Mouse (Mus musculus) lung, postnatal 36 days (tissue): ENCODE data around the gene Lgals3bp.

Experiments used
- DNase-seq: peaks from one replicate; pipeline ENCODE4 v3.0.0; 2022; ENCODE audit warnings: mixed read lengths

Gene Lgals3bp

GRCm38 (mm10) chr11:118420261-118420660 is 18.4 kb upstream of the Lgals3bp start:
- no peak for DNase-seq

- DNase-seq: peak; percentile 99
These were observed 17.1 kb upstream of the Lgals3bp start, which contains the start of gene Cant1 for GRCm38 (mm10) chr11:118418834-118419504. Cant1 (minus strand) TSS chr11:118419086.

GRCm38 (mm10) chr11:118418442-118418833 is 16.5 kb upstream of the Lgals3bp start:
- no peak for DNase-seq

DNA sequence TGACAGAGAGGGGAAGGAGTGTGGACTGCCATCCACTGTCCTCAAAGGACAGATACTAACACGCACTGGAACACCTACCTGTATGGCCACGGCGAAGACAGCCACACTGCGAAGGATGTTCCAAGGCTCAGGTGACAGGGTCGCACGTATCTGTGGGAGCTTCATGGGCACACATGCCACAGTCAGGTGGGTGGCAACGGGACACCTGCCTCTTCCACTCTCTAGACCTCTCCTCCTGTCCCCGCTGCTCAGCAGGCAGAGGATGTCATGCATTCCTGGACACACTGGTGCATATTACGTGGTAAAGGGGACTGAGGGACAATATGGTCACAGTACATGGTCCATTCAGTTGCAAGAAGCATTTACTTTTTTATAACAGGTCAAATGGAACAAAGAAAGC is 15.6 kb upstream of the Lgals3bp start:
- no peak for DNase-seq

GRCm38 (mm10) chr11:118416046-118416445 is 14.2 kb upstream of the Lgals3bp start:
- no peak for DNase-seq

GRCm38 (mm10) chr11:118415630-118416029 is 13.7 kb upstream of the Lgals3bp start:
- no peak for DNase-seq

- no peak for DNase-seq
These were observed 12.4 kb upstream of the Lgals3bp start for GRCm38 (mm10) chr11:118414270-118414669.

DNA sequence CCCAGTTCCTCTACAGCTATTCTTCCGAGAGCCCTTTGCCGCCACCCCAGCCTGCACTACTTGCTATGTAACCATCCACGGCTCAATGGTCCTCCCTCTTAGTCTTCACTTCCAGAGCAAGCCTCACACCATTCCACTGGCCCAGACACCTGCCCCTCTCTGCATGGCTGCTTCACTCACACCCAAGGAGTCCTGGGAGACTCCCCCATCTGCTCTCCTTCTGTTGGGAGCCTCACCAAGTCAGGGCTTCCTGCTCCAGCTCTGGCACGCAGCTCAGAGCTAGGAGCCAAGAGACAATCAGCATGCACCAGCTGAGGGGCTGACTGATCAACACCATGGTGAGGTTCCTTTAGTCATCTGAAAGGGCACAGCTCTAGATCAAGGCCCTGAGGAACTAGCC is 11.2 kb upstream of the Lgals3bp start:
- DNase-seq: no peak

DNA sequence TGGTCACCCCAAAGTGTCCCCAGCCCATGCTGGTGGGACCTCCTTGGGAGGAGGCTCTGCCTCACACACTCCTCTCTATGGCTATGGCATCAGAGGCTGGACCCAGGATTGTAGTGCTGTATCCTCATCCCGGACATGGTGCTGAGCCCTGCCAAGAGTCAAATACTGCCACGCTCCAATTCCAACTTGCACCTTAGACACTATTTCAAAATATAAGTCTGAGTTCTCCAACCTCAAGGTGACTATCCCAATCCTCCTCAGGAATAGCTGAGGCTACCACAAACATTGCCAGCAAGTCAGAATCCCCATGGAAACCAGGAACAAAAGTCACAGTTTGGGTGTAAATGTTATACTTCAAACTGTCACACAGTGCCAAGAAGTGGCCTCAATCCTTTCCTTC is 10.7 kb upstream of the Lgals3bp start:
- DNase-seq: no peak

GRCm38 (mm10) chr11:118411271-118411670 is 9.4 kb upstream of the Lgals3bp start:
- DNase-seq: no peak

DNA sequence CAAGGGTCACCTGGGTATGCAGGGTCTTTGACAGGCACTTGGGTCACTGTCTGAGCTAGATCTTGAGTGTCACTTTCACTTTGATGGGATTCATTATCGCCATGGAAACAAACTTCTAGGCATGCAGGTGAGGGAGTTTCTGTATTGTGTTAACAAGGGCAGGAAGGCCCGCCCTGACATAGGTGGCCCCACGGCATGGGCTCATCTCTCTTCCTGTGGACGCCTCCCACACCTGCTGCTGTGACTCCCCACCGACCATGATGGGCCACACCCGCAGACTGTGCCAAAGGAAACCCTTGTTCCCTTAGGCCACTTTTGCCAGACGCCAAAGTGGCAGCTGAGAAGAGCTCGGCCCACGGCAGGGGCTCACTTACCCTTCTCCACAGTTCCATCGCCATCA is 8.6 kb upstream of the Lgals3bp start:
- no peak for DNase-seq

GRCm38 (mm10) chr11:118410073-118410444 is 8.2 kb upstream of the Lgals3bp start:
- DNase-seq: no peak

- no peak for DNase-seq
These were observed 7.5 kb upstream of the Lgals3bp start for GRCm38 (mm10) chr11:118409106-118410072.

DNA sequence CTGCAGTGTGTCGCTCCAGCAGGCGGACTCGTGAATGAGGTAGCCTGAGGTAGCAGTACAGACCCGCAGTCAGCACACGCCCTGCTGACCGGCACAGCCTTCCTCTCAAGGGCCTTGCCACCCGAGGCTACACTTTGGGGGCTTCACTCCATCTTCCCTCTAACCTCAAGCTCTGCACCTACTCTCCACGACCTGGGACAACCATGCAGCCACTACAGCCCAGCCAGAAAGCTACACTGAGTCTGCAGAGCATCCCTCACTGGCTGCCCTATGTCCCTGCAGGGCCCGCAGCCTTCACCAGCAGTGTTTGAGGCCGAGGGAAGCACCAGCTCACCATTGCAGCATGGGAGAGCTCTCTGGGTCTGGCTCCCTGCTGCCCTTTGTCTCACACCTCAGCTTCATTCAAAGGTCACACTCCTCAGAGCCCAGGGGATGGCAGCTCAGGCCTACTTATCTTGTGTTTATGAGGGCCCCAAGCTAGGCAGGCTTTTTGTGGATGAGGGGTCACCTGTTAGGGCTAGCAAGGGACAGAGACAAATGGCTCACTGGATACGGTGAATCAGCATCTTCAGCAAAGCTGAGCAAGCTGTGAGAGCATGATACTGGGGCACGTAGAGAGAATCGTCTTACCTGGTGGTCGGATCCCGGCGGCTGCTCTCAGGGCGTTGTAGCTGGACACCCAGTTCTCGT is 6.3 kb upstream of the Lgals3bp start:
- DNase-seq: no peak

- no peak for DNase-seq
These were observed 5.5 kb upstream of the Lgals3bp start for GRCm38 (mm10) chr11:118407318-118407910.

GRCm38 (mm10) chr11:118406521-118406920 is 4.6 kb upstream of the Lgals3bp start:
- no peak for DNase-seq

DNA sequence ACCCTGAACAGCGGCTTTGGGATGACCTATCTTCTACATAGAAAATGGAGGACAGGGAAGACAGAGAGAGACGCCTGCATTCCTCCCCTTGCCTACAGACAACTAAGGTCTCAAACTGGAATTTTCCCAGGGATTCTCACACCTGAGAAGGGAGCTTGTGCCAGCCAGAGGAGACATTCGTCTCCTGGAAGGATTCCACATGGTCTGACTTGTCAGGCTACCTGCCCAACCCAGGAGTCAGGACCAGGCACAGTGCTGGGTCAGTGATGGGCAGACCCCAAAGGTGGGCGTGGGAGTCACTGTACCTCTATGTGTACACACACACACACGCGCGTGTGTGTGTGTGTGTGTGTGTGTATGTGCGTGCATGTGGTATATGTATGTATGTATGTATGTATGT is 3.4 kb upstream of the Lgals3bp start:
- no peak for DNase-seq

- DNase-seq: no peak
These were observed 2.3 kb upstream of the Lgals3bp start for GRCm38 (mm10) chr11:118403951-118404899.

GRCm38 (mm10) chr11:118403183-118403582 is 1.3 kb upstream of the Lgals3bp start:
- no peak for DNase-seq

- no peak for DNase-seq
These were observed 697 bp downstream of the Lgals3bp start for GRCm38 (mm10) chr11:118401195-118401594.

- DNase-seq: peak; percentile 60
These were observed 1.3 kb downstream of the Lgals3bp start for GRCm38 (mm10) chr11:118400566-118400936.
